Mouse (Mus musculus): ENCODE results near the gene Ccdc7b. TPM values are rescaled to one million over a fixed set of nuclear protein-coding genes. Genes with fewer than 3 reads are reported as not detected.
"Not testable (repeated sequence)": the region's sequence is repeated elsewhere in the genome, so short reads cannot be mapped to it uniquely, and the experiment has no call there.

Gene Ccdc7b
- polyA plus RNA-seq (2015; fragmentation: Nextera tagmentation; extraction: Ambion mirVana): not detected in 2 replicates

- not testable (repeated sequence) for H3K4me1 ChIP-seq (ENCODE audit: control insufficient read depth, insufficient read depth, low read length); H3K36me3 ChIP-seq (ENCODE audit: control insufficient read depth, insufficient read depth); H3K4me3 ChIP-seq (ENCODE audit: low read length); H3K9ac ChIP-seq (ENCODE audit: low read length); H3K27ac ChIP-seq (ENCODE audit: low read length); ATAC-seq (replicated peaks; ENCODE audit: extremely low read depth, insufficient read depth, low FRiP score); H3K27me3 ChIP-seq (ENCODE audit: control insufficient read depth, insufficient read depth, low read length); H3K4me2 ChIP-seq (ENCODE audit: low read depth, low read length); H3K9me3 ChIP-seq (replicated peaks; ENCODE audit: control insufficient read depth, low read length)
- 54% methylated on average over 1 of the region's 10 CpGs for WGBS
These were observed at the start of gene Ccdc7b for GRCm38 (mm10) chr8:129066834-129067233. Gene Ccdc7b, plus strand, starts transcription at chr8:129067134.

GRCm38 (mm10) chr8:129065417-129065816, 1.5 kb upstream of the Ccdc7b start, which contains the start of gene Ccdc7a:
Gene Ccdc7a, minus strand, starts transcription at chr8:129065517.
- not testable (repeated sequence) for H3K4me2 ChIP-seq (ENCODE audit: low read depth, low read length); H3K27me3 ChIP-seq (ENCODE audit: control insufficient read depth, insufficient read depth, low read length); ATAC-seq (replicated peaks; ENCODE audit: extremely low read depth, insufficient read depth, low FRiP score); H3K9ac ChIP-seq (ENCODE audit: low read length); H3K36me3 ChIP-seq (ENCODE audit: control insufficient read depth, insufficient read depth); H3K27ac ChIP-seq (ENCODE audit: low read length); H3K9me3 ChIP-seq (replicated peaks; ENCODE audit: control insufficient read depth, low read length); H3K4me3 ChIP-seq (ENCODE audit: low read length); H3K4me1 ChIP-seq (ENCODE audit: control insufficient read depth, insufficient read depth, low read length)
- WGBS: 82% methylated on average over 2 of the region's 11 CpGs

DNA sequence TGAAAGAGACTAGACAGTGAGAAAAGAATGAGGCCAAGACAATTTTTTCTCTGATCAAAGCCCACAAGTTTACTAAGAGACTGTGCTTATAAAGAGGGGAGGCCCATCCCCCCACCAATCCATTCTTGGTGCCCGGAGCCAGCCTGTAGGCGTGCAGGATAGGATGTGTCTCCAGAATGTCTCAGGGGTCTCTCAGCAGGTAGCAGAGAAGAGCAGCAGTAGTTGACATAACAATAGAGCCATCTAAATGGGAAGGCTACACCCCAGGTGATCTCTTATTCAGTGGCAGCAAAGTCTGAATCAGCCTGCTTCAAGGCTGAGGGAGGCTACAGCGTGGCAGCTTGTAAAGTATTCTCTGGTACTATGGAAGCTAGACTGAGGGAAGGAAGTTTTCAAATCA, 48.8 kb downstream of the Ccdc7b start:
- 58% methylated on average over 3 of the region's 3 CpGs for WGBS
- ATAC-seq (replicated peaks; ENCODE audit: extremely low read depth, insufficient read depth, low FRiP score): not testable (repeated sequence)

DNA sequence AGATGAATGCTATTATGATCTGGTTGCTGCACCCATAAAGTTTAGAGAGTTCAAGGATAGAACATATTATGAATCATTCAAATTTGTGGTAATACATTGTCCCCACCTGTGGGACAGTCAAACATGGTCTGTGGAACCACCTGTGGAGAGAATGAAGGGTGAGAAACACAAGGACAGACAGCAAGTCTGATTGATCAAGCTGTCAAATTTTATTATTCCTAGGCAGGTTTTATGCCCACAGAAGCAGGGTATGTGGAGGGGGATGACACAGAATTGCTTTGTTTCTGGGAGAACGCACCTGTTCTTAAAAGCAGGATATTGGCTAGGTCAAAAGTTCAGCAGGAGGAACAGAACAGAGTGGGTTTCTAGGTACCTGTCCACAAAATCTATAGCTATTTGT, 64.6 kb downstream of the Ccdc7b start, which contains the start of gene Gm10999:
Gm10999 (minus strand) TSS at position 101 of the 400 bp plus-strand sequence.
- WGBS: 48% methylated on average over 1 of the region's 1 CpGs
- Histone ChIP-seq H3K27ac (ENCODE audit: low read length) (no peak within 1 kb of the TSS), H3K9ac (ENCODE audit: low read length) (no peak within 1 kb of the TSS), H3K9me3 (replicated peaks; ENCODE audit: control insufficient read depth, low read length) (no peaks in the 10 kb centered on the region), H3K4me1 (ENCODE audit: control insufficient read depth, insufficient read depth, low read length) (no peaks in the 10 kb centered on the region), H3K4me2 (ENCODE audit: low read depth, low read length) (no peak within 1 kb of the TSS), H3K36me3 (ENCODE audit: control insufficient read depth, insufficient read depth) (no peaks in the 10 kb centered on the region), H3K27me3 (ENCODE audit: control insufficient read depth, insufficient read depth, low read length) (no peaks in the 10 kb centered on the region), H3K4me3 (ENCODE audit: low read length) (no peak within 1 kb of the TSS)
- no peak for ATAC-seq (replicated peaks; ENCODE audit: extremely low read depth, insufficient read depth, low FRiP score)

More for the DNA sequence above, 48.8 kb downstream of the Ccdc7b start:
- H3K9me3 ChIP-seq (replicated peaks; ENCODE audit: control insufficient read depth, low read length); H3K36me3 ChIP-seq (ENCODE audit: control insufficient read depth, insufficient read depth); H3K27ac ChIP-seq (ENCODE audit: low read length); H3K9ac ChIP-seq (ENCODE audit: low read length); H3K4me1 ChIP-seq (ENCODE audit: control insufficient read depth, insufficient read depth, low read length); H3K27me3 ChIP-seq (ENCODE audit: control insufficient read depth, insufficient read depth, low read length); H3K4me3 ChIP-seq (ENCODE audit: low read length); H3K4me2 ChIP-seq (ENCODE audit: low read depth, low read length): not testable (repeated sequence)

DNA sequence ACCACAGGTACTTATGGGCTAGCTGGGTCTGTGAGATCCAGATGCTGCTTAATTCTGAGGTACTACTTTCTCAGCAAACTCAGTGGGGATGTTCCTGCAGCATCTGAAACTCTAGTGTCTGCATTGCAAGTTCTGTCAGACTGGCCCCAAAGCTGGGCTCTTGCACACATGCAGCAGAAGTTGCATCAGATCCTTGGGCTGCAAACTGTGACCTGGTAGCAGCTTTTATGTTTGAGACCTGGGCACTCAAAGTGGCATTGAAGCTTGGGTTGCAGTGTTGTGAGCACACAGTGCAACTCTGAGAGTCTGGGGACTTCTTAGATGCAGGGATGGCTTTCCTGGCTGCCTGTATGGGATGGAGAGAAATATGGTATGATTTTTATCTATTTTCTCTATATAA, 66.5 kb downstream of the Ccdc7b start:
- Histone ChIP-seq H3K4me3 (ENCODE audit: low read length) (no peak overlapping the region), H3K27me3 (ENCODE audit: control insufficient read depth, insufficient read depth, low read length) (no peaks in the 10 kb centered on the region), H3K4me2 (ENCODE audit: low read depth, low read length) (no peak overlapping the region), H3K9ac (ENCODE audit: low read length) (no peak overlapping the region), H3K4me1 (ENCODE audit: control insufficient read depth, insufficient read depth, low read length) (no peaks in the 10 kb centered on the region), H3K36me3 (ENCODE audit: control insufficient read depth, insufficient read depth) (no peaks in the 10 kb centered on the region), H3K27ac (ENCODE audit: low read length) (no peak overlapping the region), H3K9me3 (replicated peaks; ENCODE audit: control insufficient read depth, low read length) (no peaks in the 10 kb centered on the region)
- no peak for ATAC-seq (replicated peaks; ENCODE audit: extremely low read depth, insufficient read depth, low FRiP score)

Other genes starting within 250 kb of the Ccdc7b start
- 0.16 TPM in 1 of 2 replicates, not detected in the other for gene Ccdc7a, start 1.6 kb upstream of the Ccdc7b start, polyA plus RNA-seq (2015; fragmentation: Nextera tagmentation; extraction: Ambion mirVana)
- gene Gm10999, start 64.5 kb downstream of the Ccdc7b start, polyA plus RNA-seq (2015; fragmentation: Nextera tagmentation; extraction: Ambion mirVana): not detected in 2 replicates
- 19.7 and 19.9 TPM in 2 replicates for gene 2610044O15Rik8, start 167.3 kb downstream of the Ccdc7b start, polyA plus RNA-seq (2015; fragmentation: Nextera tagmentation; extraction: Ambion mirVana)

Measured in heart, embryonic 16.5 days (tissue).